26 mouse cellular contexts compared by ENCODE assay signal in genomic region chr1:127395724-127396123, GRCm38 (mm10).
DNase-seq lines count a peak whose midpoint lies in the region; ATAC-seq and TF ChIP-seq lines count a peak whose summit lies in the region.
"Had no signal": no experiment of that assay in that cellular context is flagged by ENCODE, and none has a peak within 500 bp of the region (broad histone marks: within the 10 kb centered on the region; RNA-seq: fewer than 3 reads in every experiment).

No protein-coding gene starts in this region.

- H3K27me3 ChIP-seq in intestine, embryonic 16.5 days (replicated peaks; ENCODE audit: control insufficient read depth, insufficient read depth, low read length), result no peaks in the 10 kb centered on the region
- H3K27me3 ChIP-seq in intestine, postnatal 0 days (replicated peaks; ENCODE audit: control insufficient read depth, insufficient read depth, low read length), result no peaks in the 10 kb centered on the region
- H3K27me3 ChIP-seq in midbrain, embryonic 10.5 days (ENCODE audit: low read depth, poor library complexity, severe bottlenecking), result no peaks in the 10 kb centered on the region
- H3K27me3 ChIP-seq: embryonic facial prominence, embryonic 12.5 days; embryonic facial prominence, embryonic 15.5 days; forebrain, embryonic 13.5 days; heart, embryonic 12.5 days; heart, embryonic 15.5 days had no signal

- WGBS in intestine, embryonic 16.5 days, result 88% methylated on average over 5 of the region's 5 CpGs
- WGBS in intestine, postnatal 0 days, result 89% methylated on average over 5 of the region's 5 CpGs
- WGBS in midbrain, embryonic 10.5 days, result 95% methylated on average over 5 of the region's 5 CpGs

- peak; percentile 28 for DNase-seq in layer of hippocampus, adult 11-12 months (ENCODE audit: low spot score)
- no peak for DNase-seq in layer of hippocampus, postnatal 10 days (ENCODE audit: low spot score in 2 of 2)
- DNase-seq in brain, adult 2 months (ENCODE audit: low read depth, low spot score), result peak; percentile 40
- peak; percentile 43 for DNase-seq in brain, embryonic 14.5 days (ENCODE audit: low read depth)
- no peak for DNase-seq in midbrain, embryonic 10.5 days (ENCODE audit: low spot score)
- DNase-seq in cerebellum, adult 9-11 months, result no peak
- DNase-seq: adrenal gland, adult 2 months; adrenal gland, postnatal 14 days; cerebellum, adult 18-20 months; cerebellum, adult 9-10 months; cerebellum, postnatal 25 days; gastrocnemius, postnatal 25 days; heart, adult 18-20 months; heart, postnatal 10 days; heart, postnatal 36 days had no signal

- H3K27ac ChIP-seq in intestine, embryonic 16.5 days (ENCODE audit: low read length), result peak overlapping the region; percentile 46
- H3K27ac ChIP-seq in intestine, postnatal 0 days (ENCODE audit: low read depth, low read length), result no peak overlapping the region
- no peak overlapping the region for H3K27ac ChIP-seq in midbrain, embryonic 10.5 days (replicated peaks)
- H3K27ac ChIP-seq: embryonic facial prominence, embryonic 12.5 days; embryonic facial prominence, embryonic 15.5 days; forebrain, embryonic 13.5 days; heart, embryonic 15.5 days; hindbrain, embryonic 10.5 days; hindbrain, embryonic 14.5 days; hindbrain, postnatal 0 days had no signal

- H3K4me1 ChIP-seq in intestine, embryonic 16.5 days (ENCODE audit: control insufficient read depth, insufficient read depth, low read length), result peaks cover 18% of the 10 kb centered on the region
- no peaks in the 10 kb centered on the region for H3K4me1 ChIP-seq in intestine, postnatal 0 days (replicated peaks; ENCODE audit: control insufficient read depth, insufficient read depth, low read length)
- H3K4me1 ChIP-seq in midbrain, embryonic 10.5 days, result peaks cover 10% of the 10 kb centered on the region
- H3K4me1 ChIP-seq: heart, embryonic 12.5 days; heart, embryonic 15.5 days had no signal

- no peak for ATAC-seq in intestine, embryonic 16.5 days
- ATAC-seq in intestine, postnatal 0 days, result no peak
- ATAC-seq: CD4-positive, CD25-positive, alpha-beta regulatory T cell, adult 4 months; forebrain, embryonic 13.5 days; hindbrain, postnatal 0 days had no signal

- H3K4me2 ChIP-seq in intestine, embryonic 16.5 days (ENCODE audit: low read depth, low read length), result no peak overlapping the region
- no peak overlapping the region for H3K4me2 ChIP-seq in intestine, postnatal 0 days (replicated peaks; ENCODE audit: low read depth)
- H3K4me2 ChIP-seq: embryonic facial prominence, embryonic 12.5 days; embryonic facial prominence, embryonic 15.5 days; forebrain, embryonic 13.5 days; heart, embryonic 12.5 days; heart, embryonic 15.5 days; hindbrain, embryonic 14.5 days had no signal

- no peaks in the 10 kb centered on the region; the same call in 1 of the 2 replicates for H3K36me3 ChIP-seq in intestine, embryonic 16.5 days (ENCODE audit: control insufficient read depth, insufficient read depth, low read length)
- peaks cover 22% of the 10 kb centered on the region for H3K36me3 ChIP-seq in intestine, postnatal 0 days (ENCODE audit: control insufficient read depth, insufficient read depth)
- peaks cover 35% of the 10 kb centered on the region for H3K36me3 ChIP-seq in midbrain, embryonic 10.5 days

- TF ChIP-seq POLR2A in brain, embryonic 14.5 days (IDR thresholded peaks at IDR 0.05; ENCODE audit: borderline replicate concordance, extremely low read depth, insufficient read depth, insufficient read length, poor library complexity, severe bottlenecking), result no peak

- no peak overlapping the region for H3K9ac ChIP-seq in intestine, embryonic 16.5 days (ENCODE audit: low read depth, low read length)
- no peak overlapping the region for H3K9ac ChIP-seq in intestine, postnatal 0 days (ENCODE audit: low read depth, low read length)
- H3K9ac ChIP-seq: embryonic facial prominence, embryonic 12.5 days; embryonic facial prominence, embryonic 15.5 days; forebrain, embryonic 13.5 days; heart, embryonic 12.5 days; heart, embryonic 15.5 days; hindbrain, embryonic 14.5 days had no signal

- H3K9me3 ChIP-seq in intestine, embryonic 16.5 days (ENCODE audit: control insufficient read depth, low read length), result no peaks in the 10 kb centered on the region
- no peaks in the 10 kb centered on the region for H3K9me3 ChIP-seq in intestine, postnatal 0 days (ENCODE audit: control insufficient read depth)
- no peaks in the 10 kb centered on the region; the same call in 1 of the 2 replicates for H3K9me3 ChIP-seq in midbrain, embryonic 10.5 days (replicated peaks)
- H3K9me3 ChIP-seq: embryonic facial prominence, embryonic 15.5 days; forebrain, embryonic 13.5 days had no signal

- H3K4me3 ChIP-seq in intestine, embryonic 16.5 days (ENCODE audit: low read length), result no peak overlapping the region
- no peak overlapping the region for H3K4me3 ChIP-seq in intestine, postnatal 0 days (ENCODE audit: low read depth, low read length)
- no peak overlapping the region for H3K4me3 ChIP-seq in midbrain, embryonic 10.5 days
- H3K4me3 ChIP-seq: embryonic facial prominence, embryonic 12.5 days; embryonic facial prominence, embryonic 15.5 days; forebrain, embryonic 13.5 days; heart, embryonic 12.5 days; heart, embryonic 15.5 days; hindbrain, embryonic 10.5 days had no signal

- TF ChIP-seq CTCF in intestine, postnatal 0 days (IDR thresholded peaks at IDR 0.05; ENCODE audit: low read depth), result no peak
- TF ChIP-seq CTCF in brain, embryonic 14.5 days (IDR thresholded peaks at IDR 0.05; ENCODE audit: borderline replicate concordance, extremely low read depth, insufficient read depth, insufficient read length), result no peak

Comparison
In these comparisons a context has a peak if more than half of its experiments do, and no peak if none do; other contexts are left out.
1. DNase-seq: peak in layer of hippocampus, adult 11-12 months (single experiment), brain, adult 2 months (single experiment) and brain, embryonic 14.5 days (single experiment); none in layer of hippocampus, postnatal 10 days (0 of 2), midbrain, embryonic 10.5 days (single experiment) and cerebellum, adult 9-11 months (single experiment).